Comparison of ENCODE assay signal across 11 mouse cellular contexts in genomic region chr7:115867518-115868270, GRCm38 (mm10).
A peak's percentile ranks its signal among the peaks of the same experiment; 100 is the strongest.
DNase-seq lines count a peak whose midpoint lies in the region; ATAC-seq lines count a peak whose summit lies in the region.
"Had no signal": no experiment of that assay in that cellular context is flagged by ENCODE, and none has a peak within 500 bp of the region (broad histone marks: within the 10 kb centered on the region; RNA-seq: fewer than 3 reads in every experiment).

No protein-coding gene starts in this region.

- 59% methylated on average over 10 of the region's 10 CpGs for WGBS in limb, embryonic 10.5 days

- H3K27me3 ChIP-seq in limb, embryonic 10.5 days (ENCODE audit: low read depth, poor library complexity, severe bottlenecking), result no peaks in the 10 kb centered on the region
- H3K27me3 ChIP-seq: liver, embryonic 15.5 days had no signal

- intact Hi-C loops in left cerebral cortex, postnatal 14 days (cut with DNase I), result no loop called here

- peak; percentile 39 for DNase-seq in embryo, embryonic 10 days (ENCODE audit: low spot score)
- no peak for DNase-seq in embryo, embryonic 9.5 days (ENCODE audit: extremely low spot score)
- peak; percentile 30 for DNase-seq in urinary bladder, postnatal 14 days (ENCODE audit: low spot score)
- no peak for DNase-seq in urinary bladder, postnatal 36 days (ENCODE audit: low spot score in 2 of 2)
- no peak for DNase-seq in limb, embryonic 10.5 days (ENCODE audit: low spot score)
- DNase-seq in adrenal gland, postnatal 14 days, result no peak
- no peak for DNase-seq in left cerebral cortex, postnatal 14 days (ENCODE audit: low spot score in 2 of 2)
- DNase-seq: cerebellum, adult 9-10 months; thymus, postnatal 25 days had no signal

- peaks cover 41% of the 10 kb centered on the region for H3K4me1 ChIP-seq in limb, embryonic 10.5 days

- no peaks in the 10 kb centered on the region for H3K36me3 ChIP-seq in limb, embryonic 10.5 days
- H3K36me3 ChIP-seq: liver, embryonic 15.5 days had no signal

- H3K27ac ChIP-seq in limb, embryonic 10.5 days, result peak overlapping the region; percentile 4; the same call in 1 of the 2 replicates
- H3K27ac ChIP-seq: liver, embryonic 15.5 days had no signal

- no peak overlapping the region for H3K4me3 ChIP-seq in limb, embryonic 10.5 days
- H3K4me3 ChIP-seq: liver, embryonic 15.5 days had no signal

- H3K9me3 ChIP-seq in limb, embryonic 10.5 days (replicated peaks), result no peaks in the 10 kb centered on the region
- H3K9me3 ChIP-seq: liver, embryonic 15.5 days had no signal

- ATAC-seq in cerebellum, adult (ENCODE audit: insufficient number of reproducible peaks, low FRiP score, low TSS enrichment), result no peak

Comparison
In these comparisons a context has a peak if more than half of its experiments do, and no peak if none do; other contexts are left out.
1. DNase-seq: peak in embryo, embryonic 10 days (single experiment) and urinary bladder, postnatal 14 days (single experiment); none in embryo, embryonic 9.5 days (single experiment), urinary bladder, postnatal 36 days (0 of 2), limb, embryonic 10.5 days (single experiment), adrenal gland, postnatal 14 days (single experiment) and left cerebral cortex, postnatal 14 days (0 of 2).